Mouse (Mus musculus) left cerebral cortex, postnatal 36 days (tissue): ENCODE results near the gene Wbp1. TPM values are rescaled to one million over a fixed set of nuclear protein-coding genes. Genes with fewer than 3 reads are reported as not detected.
A peak's percentile ranks its signal among the peaks of the same experiment; 100 is the strongest.
"Not testable (repeated sequence)": the region's sequence is repeated elsewhere in the genome, so short reads cannot be mapped to it uniquely, and the experiment has no call there.

ENCODE experiments used
- DNase-seq, 2 experiments: peaks; one replicate each; pipeline ENCODE4 v3.0.0; 2021 to 2022; ENCODE audit warnings: low spot score in 2 of 2, mixed read lengths in 1 of 2
- intact Hi-C: fragments of 180-260 bp; cut with DNase I; formaldehyde crosslinking; loops from one replicate; pipeline ENCODE4 v1.15.1; 2025
- total RNA-seq, 2 experiments: library from RNA; stranded (reverse); gene quantifications; 2 replicates each; pipeline ENCODE4 v1.2.3; 2021

Wbp1 gene
- total RNA-seq, result 10 to 100 TPM; 33.5 to 46.6 TPM

DNA sequence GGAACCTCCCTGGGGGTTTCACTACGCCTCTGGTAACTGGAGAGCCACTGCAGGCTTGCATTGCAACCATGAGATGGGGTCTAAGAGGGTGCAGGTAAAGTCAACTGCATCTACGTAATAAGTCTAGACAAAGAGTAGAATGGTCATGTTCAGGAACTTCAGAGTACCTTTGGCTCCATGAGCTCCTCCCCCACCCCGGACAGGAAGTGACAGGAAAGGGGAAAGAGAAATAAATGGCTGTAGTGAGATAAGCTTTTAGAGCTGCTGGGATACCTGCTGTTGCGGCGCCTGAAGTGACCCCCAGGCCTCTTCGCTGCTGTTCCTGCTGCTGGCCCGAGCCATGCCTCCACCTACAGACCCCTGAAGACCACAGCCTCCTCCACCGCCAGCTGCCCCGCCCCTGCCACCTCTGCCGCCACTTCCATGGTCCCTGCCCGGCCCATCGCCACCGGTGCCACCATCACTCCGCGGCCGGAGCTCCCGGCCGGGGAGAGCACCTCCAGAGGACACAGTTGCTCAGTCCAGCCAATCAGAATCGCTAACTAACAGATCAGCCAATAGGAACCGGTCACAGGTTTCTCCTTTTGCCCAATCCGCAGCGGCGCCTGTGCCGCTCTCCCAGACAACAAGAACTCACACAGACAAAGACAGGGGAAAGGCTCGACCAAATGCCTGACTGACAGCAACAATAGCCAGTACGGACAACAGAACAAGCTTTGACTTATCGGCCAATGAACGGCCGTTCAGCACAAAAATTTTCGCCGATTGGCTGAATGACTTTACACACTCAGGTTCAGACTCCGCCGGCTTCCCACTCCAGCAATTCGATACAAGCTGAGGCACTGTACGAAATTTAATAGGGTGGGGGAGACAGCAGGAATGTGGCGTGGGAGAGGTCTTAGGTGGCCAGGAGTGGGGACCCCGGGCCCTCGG lies at the start of gene Wbp1:
Wbp1 (minus strand) TSS at position 630 of the 933 bp plus-strand sequence.
- peak; percentile 94 to 96 for DNase-seq
- intact Hi-C loops, result loop anchor here (5.0 kb wide), 1 partner anchor 36 kb away; the partner anchor contains the start of genes 1700003E16Rik and Wdr54

DNA sequence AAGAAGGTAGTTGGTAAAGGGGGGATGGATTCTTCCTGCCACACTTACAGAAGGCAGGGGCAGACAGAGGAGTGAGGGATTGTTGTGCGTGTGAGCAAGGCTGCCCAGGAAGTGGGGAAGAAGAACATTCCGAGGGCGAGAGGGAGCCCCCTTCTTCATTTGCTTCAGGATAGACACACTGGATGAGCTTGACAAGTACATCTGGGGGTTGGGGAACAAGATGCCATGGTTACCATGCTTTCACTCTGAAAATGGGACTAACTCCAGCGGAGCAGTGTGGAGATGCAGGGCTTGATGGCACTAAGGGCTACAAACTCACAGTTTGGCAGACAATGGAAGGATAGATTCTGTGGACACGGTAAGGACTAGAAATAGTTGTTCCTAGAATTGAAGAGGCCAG lies 49.7 kb upstream of the Wbp1 start:
- intact Hi-C loops, result no loop called here
- no peak for DNase-seq

DNA sequence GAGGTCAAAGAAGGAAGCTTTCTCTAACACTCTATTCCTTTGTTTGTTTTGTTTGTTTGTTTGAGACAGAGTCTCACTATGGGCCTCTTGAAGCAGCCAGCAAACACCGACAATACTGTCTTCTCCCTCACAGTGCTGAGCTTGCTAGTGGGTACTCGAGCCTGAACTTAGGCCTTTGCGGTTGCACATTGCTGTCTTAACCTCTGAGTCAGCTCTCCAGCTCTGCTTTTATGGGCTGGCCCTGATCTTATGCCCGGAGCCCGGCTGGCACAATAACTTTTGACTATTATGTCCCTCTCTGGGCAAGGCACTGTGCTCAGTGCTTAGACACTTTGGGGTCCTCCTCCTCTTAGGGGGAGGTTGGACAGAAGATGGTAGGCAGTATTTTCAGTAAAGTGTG lies 48.5 kb upstream of the Wbp1 start:
- intact Hi-C loops, result loop anchor here (10.0 kb wide), 1 partner anchor 175 kb away; no protein-coding TSS in a partner anchor

DNA sequence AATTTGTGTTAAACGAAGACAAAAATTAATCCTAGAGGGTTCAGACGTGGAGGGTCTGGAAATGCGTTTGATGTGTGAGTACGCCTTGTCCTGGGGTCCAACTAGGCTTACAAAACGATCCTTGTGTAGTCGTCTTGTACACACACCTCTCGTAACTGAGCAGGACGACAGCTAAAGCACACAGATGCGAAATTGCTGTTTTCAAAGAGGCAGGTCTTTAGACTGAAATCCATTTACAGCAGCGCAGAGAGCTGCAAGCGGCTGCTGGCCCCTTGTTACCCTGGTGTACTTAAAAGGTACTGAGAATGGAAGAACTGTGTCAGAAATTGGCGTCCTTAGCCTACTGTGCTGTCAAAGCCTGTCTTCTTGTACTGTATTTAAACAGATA lies 44.9 kb upstream of the Wbp1 start:
- DNase-seq, result no peak
- intact Hi-C loops, result loop anchor here (10.0 kb wide), 1 partner anchor 171 kb away; no protein-coding TSS in a partner anchor

More for the DNA sequence above, 48.5 kb upstream of the Wbp1 start:
- no peak for DNase-seq

DNA sequence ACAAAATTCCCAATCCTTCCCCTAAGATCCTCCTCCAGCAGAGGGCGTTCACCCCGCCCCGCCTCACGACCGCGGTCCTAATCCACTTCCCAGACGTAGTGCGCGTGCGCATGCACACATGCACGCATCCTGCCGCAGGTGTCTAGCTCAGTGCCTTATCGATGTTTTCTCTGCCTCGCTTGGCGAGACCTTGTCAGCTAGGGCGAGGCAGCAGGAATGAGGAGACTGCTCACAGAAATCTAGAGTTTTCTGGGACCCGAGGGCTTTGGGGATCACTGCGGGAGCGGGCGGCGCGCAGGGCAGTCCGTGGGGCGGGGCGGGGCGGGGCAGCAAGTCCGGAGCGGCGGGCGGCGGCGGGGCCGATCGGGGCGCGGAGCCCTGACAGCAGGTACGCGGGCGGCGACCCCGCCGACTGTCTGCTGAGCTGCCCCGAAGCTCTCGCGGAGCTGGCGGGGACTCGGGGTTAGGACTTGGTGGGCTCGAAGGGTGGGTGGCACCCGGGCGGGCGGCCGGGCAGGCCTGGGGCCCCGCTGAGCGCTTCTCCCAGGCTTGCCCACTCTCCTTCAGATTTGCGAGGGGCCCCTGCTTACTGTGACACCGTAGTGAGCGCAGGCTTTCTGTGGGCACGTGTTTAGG lies 44.4 kb upstream of the Wbp1 start, which contains the start of gene Dctn1:
Dctn1 (plus strand) TSS at position 314 of the 636 bp plus-strand sequence.
- peak; percentile 93 to 94 for DNase-seq
- intact Hi-C loops, result loop anchor here (2.0 to 10.0 kb wide), 2 partner anchors 21 to 171 kb away; no protein-coding TSS in a partner anchor

DNA sequence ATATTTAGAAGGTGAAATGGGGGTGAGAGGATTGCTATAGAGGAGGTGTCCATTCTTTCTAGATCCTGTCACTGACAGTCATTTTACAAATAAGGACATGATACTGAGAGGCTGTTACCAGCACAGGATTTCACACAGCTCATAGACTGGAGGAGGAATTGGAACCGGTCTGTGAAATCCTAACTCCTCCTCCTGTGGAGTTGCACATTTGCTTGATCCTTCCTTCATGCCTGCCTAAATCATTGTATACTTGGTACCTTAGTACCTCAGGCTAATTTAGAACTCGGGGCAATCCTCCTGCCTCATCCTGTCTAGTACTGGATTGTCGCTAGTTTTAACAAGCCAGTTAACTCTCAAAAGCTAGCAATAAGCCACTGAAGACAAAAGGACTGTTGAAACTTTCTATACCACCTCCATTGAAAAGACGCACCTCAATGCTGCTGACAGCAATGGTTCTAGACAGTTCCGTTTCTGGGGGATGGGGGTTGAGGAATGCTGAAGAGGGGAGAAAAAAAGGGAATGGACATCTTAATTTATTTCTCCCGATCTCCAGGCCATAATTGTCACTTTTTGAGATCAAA lies 43.8 kb upstream of the Wbp1 start:
- DNase-seq, result no peak
- intact Hi-C loops, result loop anchor here (2.0 to 10.0 kb wide), 2 partner anchors 22 to 170 kb away; no protein-coding TSS in a partner anchor

DNA sequence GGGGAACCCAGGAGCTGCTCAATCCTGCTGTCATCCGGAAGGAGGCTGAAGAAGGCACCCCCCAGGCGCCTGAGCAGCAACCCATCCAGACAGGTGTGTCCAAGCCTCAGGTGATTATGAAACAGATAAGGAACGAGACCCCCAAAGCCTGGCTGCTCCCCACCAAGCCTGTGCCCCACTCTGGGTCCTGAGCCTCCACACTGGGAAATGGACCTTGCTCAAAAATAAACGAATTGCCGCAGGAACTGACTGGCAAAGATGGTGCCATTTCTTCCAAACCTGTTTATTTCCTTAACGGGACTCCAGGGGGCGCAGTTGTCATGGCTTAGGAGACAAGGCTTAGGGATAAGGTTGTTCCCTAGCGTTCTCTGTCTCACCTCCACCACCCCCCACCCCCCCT lies 41.3 kb upstream of the Wbp1 start:
- intact Hi-C loops, result loop anchor here (10.0 kb wide), 1 partner anchor 168 kb away; no protein-coding TSS in a partner anchor
- no peak for DNase-seq

DNA sequence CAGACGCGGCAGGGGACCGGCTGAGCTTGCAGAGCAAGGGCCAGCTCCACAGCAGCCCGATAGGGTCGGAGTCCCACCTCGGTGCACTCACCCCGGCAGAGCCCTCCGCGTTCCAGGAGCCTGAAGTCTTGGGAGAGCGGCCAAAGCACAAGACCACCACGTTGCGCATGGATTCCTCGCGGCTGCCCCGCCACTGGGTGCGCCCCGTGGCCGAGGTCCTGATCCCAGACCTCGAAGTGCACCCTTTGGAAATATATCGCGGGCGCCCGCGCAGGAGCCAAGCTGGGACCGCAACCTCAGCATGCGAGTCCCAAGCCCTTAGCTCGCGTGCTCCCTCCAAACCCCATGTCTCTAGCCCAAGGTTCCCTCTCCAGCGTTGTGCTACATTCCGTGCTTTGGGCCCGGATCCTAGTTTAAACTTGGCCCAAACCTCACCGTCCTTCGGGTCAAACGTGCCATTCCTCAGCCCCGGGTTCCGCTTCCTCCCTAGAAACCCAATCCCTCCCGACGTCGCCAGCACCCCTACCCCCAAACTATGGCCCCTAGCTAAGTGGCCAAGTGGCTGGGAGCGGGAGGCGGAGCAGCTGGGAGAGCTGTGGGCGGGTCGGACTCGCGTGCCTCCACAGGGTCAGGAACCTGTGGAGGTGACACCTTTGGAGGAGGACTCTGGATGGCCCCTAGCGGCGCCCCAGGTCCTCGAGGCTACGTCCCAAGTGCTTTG lies 40.7 kb upstream of the Wbp1 start:
- intact Hi-C loops, result loop anchor here (10.0 kb wide), 1 partner anchor 167 kb away; no protein-coding TSS in a partner anchor
- DNase-seq, result no peak

DNA sequence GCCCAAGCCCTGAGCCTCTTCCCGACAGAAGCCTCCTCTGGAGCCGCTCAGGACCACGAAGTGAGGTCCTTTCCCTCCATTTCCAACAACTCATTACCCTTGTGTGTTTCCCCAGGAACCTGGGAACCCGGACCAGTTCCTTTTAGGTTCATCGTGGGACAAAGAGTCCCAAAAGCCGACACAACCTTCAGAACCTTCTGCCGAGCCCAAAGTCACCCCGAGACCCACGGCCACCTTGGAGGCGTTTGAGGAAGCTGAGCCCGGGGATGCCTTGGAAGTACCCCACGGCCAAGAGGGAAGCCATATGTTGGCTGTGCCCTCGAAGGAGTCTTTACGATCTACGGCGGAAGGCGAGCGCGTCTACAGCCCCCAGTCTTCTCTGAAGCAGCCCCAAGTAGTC lies 40.1 kb upstream of the Wbp1 start:
- intact Hi-C loops, result loop anchor here (10.0 kb wide), 1 partner anchor 167 kb away; no protein-coding TSS in a partner anchor
- DNase-seq, result no peak

DNA sequence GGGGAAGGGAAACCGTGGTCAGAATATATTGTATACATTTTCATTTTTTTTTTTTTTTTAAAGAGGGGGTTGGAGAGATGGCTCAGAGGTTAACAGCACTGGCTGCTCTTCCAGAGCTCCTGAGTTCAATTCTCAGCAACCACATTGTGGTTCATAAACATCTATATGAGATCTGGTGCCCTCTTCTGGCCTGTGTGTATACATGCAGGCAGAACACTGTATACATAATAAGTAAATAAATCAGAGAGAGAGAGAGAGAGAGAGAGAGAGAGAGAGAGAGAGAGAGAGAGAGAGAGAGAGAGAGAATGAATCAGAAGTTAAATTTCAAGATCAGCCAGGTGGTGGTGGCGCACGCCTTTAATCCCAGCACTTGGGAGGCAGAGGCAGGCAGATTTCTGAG lies 38.1 kb upstream of the Wbp1 start:
- DNase-seq, result not testable (repeated sequence)
- intact Hi-C loops, result loop anchor here (5.0 kb wide), 1 partner anchor 37 kb away; the partner anchor contains the start of gene Wbp1

DNA sequence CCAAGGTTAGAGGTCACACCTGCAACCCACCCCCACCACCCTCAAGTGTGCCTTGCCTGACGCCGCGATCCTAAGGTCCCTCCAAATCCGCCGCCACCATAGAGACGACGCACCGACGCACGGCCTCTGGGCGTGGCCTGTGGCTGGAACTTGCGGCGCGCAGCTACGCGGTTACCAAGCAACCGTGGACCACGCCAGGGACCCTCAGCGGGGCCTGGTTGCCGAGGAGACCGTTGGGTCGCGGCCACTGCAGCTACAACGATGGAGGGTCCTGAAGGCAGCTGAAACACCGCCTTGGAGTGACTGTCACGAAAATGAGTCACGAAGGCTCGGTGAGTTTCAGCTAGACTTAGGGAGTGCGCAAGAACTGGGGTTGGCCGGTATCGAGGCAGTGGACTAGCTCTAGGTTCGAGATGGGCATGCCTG lies 34.9 kb upstream of the Wbp1 start, which contains the start of the genes Wdr54 and 1700003E16Rik:
Wdr54 (minus strand) TSS at position 139 of the 426 bp plus-strand sequence.
1700003E16Rik (plus strand) TSS at position 146 of the 426 bp plus-strand sequence.
- peak; percentile 82 to 84 for DNase-seq
- intact Hi-C loops, result loop anchor here (5.0 kb wide), 1 partner anchor 34 kb away; the partner anchor contains the start of gene Wbp1

DNA sequence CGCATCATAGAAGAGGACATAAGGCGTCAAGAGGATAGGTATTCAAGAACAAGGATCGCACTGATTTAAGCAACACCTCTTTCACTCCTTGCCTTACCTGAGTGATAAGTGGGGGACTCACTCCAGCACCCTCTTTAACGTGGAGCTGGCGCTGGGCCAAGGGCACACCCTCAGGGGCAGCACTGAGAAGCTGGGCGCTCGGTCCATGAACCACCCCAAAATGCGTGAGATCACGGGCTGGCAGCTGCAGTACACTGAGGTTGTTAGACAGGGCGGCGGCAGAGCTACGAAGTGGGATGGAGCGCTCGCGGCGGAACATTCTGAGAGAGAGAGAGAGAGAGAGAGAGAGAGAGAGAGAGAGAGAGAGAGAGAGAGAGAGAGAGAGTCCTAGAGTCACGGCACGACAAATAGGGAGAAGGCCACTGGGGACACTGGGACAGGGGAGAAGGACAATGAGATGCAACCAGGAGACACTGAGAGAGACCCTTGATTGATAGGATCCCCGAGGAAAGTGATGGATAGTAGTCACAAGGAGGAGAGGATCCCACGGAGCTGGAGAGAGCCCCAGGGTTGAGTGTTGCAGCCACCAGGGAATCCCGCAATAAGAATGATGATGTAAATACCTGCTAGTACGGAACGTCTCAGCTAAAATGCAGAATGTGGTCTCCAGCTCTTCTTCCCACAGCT lies 34.3 kb upstream of the Wbp1 start:
- peak in 1 of 2 experiments; percentile 43 for DNase-seq

DNA sequence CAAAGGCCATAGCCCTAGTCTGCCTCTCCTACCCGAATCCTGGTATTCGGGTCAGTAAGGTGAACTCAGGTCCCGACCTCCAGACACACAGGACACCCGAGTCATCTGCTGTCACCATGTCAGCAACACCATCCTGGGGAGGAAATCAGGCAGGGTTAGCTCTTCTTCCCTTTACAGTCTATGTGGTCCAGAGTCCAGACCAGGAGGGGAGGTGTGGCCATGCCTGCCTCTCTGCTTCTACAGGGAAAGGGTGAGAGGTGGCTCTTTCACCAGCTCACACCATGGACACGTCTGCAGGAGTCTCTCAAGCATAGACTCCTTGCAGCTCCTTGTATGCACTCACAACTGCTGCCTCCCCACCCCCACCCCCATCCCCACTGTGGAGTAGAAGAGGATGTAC lies 32.1 kb upstream of the Wbp1 start:
- DNase-seq, result no peak
- intact Hi-C loops, result no loop called here

More for the DNA sequence above, 34.3 kb upstream of the Wbp1 start:
- intact Hi-C loops, result loop anchor here (5.0 kb wide), 1 partner anchor 33 kb away; the partner anchor contains the start of gene Wbp1

DNA sequence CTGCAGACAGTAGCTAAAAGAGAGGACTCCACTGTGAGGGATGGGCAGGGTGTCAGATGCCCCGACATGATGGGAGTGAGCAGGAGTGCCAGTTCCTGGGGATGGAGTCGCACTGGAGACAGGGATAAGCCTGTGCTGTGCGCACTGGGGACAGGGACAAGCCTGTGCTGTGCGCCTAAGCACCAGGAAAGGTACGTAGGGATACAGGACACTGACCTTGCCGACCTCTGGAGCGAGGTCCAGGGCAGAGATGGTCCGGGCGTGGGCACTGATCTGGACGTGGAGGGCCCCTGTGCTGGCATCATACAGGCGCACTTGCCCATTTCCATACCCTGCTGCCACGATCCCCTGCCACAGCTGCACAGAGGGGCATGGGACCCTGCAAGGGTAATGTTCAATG lies 31.7 kb upstream of the Wbp1 start:
- intact Hi-C loops, result no loop called here
- DNase-seq, result no peak

DNA sequence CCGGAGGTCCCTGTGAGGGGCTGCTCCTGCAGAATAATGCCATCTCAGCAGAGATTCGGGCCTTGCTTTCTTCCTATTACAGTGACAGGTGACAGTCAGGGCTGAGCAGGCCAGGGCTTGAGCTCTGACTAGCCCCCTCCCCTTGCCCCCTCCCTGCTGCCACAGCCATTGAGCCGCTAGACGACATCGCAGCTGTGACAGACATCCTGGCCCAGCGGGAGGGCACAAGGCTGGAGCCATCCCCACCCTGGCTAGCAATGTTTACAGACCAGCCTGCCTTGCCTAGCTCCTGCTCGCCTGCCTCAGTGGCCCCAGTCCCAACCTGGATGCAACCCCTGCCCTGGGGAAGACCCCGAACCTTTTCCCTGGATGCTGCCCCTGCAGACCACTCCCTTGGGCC lies 30.4 kb upstream of the Wbp1 start:
- no peak for DNase-seq
- intact Hi-C loops, result no loop called here

DNA sequence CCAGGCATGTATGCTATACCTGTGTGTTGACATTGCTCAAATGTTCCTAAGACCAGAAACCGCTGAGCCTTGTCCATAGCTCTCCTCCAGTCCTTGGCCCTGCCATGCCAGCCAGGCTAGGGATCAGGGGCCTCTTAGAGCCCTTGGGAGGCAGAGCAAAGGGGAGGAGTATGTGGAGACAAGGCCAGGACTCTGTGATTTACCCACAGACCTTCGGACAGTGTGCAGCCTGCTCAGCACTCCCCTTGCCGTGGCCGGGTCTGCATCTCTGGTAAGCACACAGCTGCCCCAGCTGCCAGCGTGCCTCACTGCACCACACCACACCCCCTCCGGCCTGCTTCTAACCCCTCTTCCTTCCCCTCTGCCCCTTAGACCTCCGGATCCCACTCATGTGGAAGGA lies 25.9 kb upstream of the Wbp1 start:
- DNase-seq, result no peak
- intact Hi-C loops, result no loop called here

DNA sequence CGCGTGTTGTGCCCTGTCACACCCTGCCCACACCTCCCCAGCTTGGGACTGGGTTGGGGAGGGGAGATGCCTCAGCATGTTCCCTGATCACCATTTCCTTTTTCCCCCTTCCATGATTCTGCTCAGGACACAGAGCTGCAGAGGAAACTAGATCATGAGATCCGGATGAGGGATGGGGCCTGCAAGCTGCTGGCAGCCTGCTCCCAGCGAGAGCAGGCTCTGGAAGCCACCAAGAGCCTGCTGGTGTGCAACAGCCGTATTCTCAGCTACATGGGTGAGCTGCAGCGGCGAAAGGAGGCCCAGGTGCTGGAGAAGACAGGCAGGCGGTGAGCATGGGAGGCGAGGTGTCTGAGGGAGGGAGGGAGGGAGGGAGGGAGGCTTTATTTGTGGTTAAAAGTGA lies 24.4 kb upstream of the Wbp1 start:
- DNase-seq, result no peak
- intact Hi-C loops, result no loop called here

DNA sequence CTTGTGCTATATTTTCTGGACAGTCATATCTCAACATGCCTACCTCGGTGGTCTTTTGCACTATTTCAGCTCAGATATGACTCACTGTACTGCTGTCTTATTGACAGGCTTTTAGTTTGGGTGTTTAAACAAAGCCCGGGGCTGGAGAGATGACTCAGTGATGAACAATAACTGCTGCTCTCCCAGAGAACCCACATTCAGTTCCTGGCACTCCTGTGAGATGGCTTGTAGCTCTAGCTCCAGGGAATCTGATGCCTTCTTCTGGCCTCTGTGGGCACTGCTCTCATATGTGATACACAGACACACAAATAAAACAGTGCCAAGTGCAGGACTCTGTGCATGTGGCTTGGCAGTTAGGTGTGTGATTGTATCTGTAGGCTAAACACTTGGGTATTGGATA lies 23.9 kb upstream of the Wbp1 start:
- intact Hi-C loops, result no loop called here
- DNase-seq, result no peak
